Mouse (Mus musculus) left cerebral cortex, adult 11 months (tissue): ENCODE measurements at regions not wholly inside any gene's neighbourhood (a gene's known extent, or its start where the extent isn't known, plus 50 kb on each side); places are given as distances from the start of the nearest gene placed in this dataset.

ENCODE experiments used
- DNase-seq: peaks from one replicate; pipeline ENCODE4 v3.0.0; 2022; ENCODE audit warnings: low spot score

DNA sequence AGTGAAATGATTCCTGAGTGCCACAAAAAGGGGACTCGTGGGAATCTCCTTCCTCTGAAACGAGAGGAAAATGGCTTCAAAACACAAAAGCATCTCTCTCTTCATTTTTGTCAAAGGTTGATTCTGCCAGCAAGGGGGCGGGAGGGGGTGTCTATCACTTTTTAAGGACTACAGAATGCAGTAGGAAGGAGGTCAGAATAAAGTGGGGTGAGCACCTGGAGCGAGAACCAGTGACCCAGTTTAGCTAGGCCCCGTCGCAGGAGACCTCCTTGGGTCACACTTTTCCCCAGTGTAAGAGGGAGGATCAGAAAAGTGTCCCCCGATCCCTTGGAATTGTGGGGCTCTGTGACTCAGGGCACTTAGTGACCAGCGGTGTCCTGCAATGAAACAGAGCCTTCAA, 133.1 kb downstream of the Tgfb2 start:
- no peak for DNase-seq

GRCm38 (mm10) chr1:186572092-186572491, 133.7 kb downstream of the Tgfb2 start:
- no peak for DNase-seq

DNA sequence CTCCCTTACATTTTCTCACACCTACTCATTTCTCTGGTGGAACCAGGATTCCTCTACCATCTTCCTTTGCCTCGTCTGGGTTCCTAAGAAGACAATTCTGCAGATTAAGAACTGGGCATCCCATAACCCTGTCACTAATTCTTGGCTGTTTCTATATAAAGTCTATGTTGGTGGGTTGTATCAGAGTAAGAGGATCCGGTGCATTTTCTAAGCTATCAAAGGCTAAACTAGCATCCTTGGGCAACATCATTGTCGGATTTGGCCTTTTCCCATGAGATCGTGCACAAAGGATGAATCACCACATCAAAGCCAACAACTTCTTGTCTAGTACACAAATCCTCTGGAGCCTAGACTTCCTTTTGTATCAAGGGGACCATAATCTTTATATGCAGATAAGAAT, 137.3 kb downstream of the Tgfb2 start:
- DNase-seq, result no peak

DNA sequence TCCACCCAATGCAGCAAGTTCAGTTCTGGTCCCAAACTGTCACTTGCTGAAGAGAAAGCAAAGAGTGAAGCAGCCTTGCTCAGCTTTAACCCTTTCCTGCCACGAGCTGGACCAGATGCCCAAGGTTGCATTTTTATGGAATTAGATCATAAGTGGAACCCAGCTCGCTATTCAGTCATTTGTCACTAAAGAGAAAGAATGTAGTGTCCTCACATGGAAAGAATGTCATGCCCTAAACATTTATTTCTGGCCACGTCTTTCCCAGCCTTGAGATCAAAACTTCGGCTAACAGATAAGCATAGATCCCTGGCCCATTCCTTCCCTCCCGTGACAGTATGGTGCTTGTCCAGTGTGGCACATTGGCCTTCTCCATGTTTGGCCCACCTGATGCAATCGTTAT, 137.7 kb downstream of the Tgfb2 start:
- no peak for DNase-seq

- no peak for DNase-seq
Observed at GRCm38 (mm10) chr1:186567136-186567826, 138.5 kb downstream of the Tgfb2 start.

GRCm38 (mm10) chr1:186562027-186562426, 143.8 kb downstream of the Tgfb2 start:
- DNase-seq, result no peak

DNA sequence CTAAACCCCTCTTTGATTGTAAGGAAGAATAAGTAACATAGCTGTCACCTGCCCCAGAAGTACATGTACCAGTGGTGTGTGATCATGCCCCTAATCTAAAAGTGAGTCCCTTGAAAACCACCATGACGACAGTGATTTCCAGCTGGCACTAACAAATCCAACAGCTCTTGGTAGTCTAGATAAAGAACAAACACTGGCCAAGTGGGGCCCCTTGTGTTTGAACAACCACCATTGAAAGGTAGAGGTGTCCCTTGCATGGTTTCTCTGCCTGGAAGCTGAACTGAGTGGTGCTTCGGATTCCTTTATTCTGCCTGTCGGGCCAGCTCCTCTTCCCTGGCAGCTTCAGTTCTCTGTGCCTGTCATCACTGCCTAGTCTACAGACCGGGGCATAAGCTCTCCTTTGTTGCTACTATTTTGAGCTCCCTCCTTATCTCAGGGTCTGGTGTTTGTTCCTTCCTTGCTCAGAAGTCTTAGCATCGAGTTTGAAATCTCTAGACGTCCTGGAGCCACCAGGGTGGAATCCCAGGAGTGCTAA, 150.3 kb downstream of the Tgfb2 start:
- no peak for DNase-seq

- DNase-seq, result no peak
Observed at GRCm38 (mm10) chr1:186554520-186555010, 151.2 kb downstream of the Tgfb2 start.

GRCm38 (mm10) chr1:186552689-186553088, 153.1 kb downstream of the Tgfb2 start:
- no peak for DNase-seq

GRCm38 (mm10) chr1:186550265-186550885, 155.4 kb downstream of the Tgfb2 start:
- no peak for DNase-seq

GRCm38 (mm10) chr1:186549207-186549606, 156.6 kb downstream of the Tgfb2 start:
- DNase-seq, result no peak

- no peak for DNase-seq
Observed at GRCm38 (mm10) chr1:186546386-186547185, 159.2 kb downstream of the Tgfb2 start.

- DNase-seq, result no peak
Observed at GRCm38 (mm10) chr1:186540070-186540469, 165.7 kb downstream of the Tgfb2 start.

- DNase-seq, result no peak
Observed at GRCm38 (mm10) chr1:186538233-186538632, 167.6 kb downstream of the Tgfb2 start.

DNA sequence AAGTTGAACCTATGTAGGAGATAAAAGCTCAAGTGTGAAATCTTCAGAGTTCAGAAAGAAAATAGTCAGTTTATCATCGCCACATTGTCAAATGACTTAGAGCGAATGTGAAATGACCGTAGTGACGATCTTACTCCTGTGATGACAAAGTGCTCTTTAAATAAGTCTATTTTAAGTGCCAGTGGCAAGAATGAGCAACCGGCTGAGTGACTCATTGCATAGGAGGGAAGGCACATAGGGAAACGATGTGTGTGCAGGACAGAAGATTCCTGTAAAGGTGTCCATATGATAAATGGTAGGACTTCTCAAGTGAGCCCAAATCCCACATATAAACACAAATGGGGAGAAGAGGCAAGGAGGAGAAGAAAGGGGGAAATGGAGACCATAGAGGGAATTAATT, 189.8 kb downstream of the Tgfb2 start:
- DNase-seq, result no peak

DNA sequence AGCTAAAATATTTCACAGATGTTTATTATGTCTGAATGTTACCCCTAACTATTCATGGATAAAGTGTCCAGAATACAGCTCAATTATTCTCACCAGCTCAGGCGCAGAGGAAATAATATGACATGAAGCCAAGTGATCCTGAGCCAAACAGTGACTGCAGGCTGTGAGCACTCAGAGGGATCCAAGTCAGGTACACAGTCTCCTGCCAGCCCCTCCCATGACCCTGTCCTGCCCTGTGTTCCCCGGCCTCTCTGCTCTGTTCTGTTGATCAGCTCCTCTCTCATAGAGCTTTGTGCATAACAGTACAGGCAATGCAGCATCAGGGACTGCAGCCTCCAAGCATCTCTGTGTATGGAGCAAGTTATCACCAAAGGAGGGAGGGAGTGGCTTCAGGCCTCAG, 190.7 kb downstream of the Tgfb2 start:
- DNase-seq, result no peak

- DNase-seq, result no peak
Observed at GRCm38 (mm10) chr1:186513861-186514260, 191.9 kb downstream of the Tgfb2 start.

- no peak for DNase-seq
Observed at GRCm38 (mm10) chr1:186510531-186510930, 195.3 kb downstream of the Tgfb2 start.

DNA sequence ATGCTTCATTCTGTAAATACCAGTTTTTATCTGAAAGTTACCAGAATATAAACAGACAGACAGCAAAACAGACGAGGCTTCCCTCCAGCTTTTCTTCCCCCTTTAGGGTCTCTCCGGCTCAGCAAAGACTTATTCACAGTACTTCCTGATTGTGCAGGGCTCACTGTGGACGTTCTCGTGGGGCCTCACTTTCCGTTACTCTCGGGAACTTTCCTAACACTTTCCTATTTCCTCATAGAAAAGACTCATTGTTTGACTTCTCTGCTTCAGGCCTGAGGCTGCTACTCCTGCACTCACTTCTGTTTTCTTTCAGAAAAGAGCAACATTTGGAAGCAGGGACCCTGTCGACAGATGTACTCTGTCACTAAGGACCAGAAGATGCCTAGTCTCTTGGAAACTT, 197.4 kb downstream of the Tgfb2 start:
- DNase-seq, result no peak

DNA sequence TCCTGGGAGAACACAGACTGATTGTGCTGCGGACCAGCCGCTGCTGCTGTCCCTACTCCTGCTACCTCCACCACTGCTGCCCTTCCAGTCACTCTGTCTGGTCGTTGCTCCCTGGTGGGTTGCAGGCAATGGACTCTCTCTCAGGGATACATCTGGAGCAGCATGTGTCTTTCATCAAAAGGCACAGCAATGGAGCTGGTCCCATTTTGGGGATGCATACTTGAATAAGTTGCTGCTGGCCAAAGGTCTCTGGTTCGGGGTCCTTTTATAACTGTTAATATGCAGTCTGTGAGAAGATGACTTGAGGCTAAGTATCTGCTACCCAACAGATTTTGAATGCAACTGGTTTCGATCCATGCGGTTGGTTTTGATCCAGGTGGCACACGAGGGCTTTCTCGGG, 197.8 kb downstream of the Tgfb2 start:
- no peak for DNase-seq

- DNase-seq, result no peak
Observed at GRCm38 (mm10) chr1:186506517-186506916, 199.3 kb downstream of the Tgfb2 start.

GRCm38 (mm10) chr1:186505912-186506311, 199.9 kb downstream of the Tgfb2 start:
- DNase-seq, result no peak
